In genomic region chr7:99151342-99151741, GRCm38 (mm10) we compare ENCODE assay signal across 7 mouse cellular contexts. TPM values are rescaled to one million over a fixed set of nuclear protein-coding genes. Genes with fewer than 3 reads are reported as not detected.
DNase-seq lines count a peak whose midpoint lies in the region; ATAC-seq lines count a peak whose summit lies in the region.

No protein-coding gene starts in this region.

- H3K4me1 ChIP-seq in midbrain, embryonic 14.5 days (ENCODE audit: control insufficient read depth, insufficient read depth, low read length) = peaks cover 6% of the 10 kb centered on the region; the same call in 1 of the 2 replicates

- peak; percentile 66 for ATAC-seq in midbrain, embryonic 14.5 days (ENCODE audit: low FRiP score, low TSS enrichment)

- H3K9me3 ChIP-seq in midbrain, embryonic 14.5 days (ENCODE audit: control insufficient read depth, low read length) = no peaks in the 10 kb centered on the region

- no peak overlapping the region for H3K9ac ChIP-seq in midbrain, embryonic 14.5 days (replicated peaks; ENCODE audit: low read length)

- 3% methylated on average over 7 of the region's 7 CpGs for WGBS in midbrain, embryonic 14.5 days

- H3K27ac ChIP-seq in midbrain, embryonic 14.5 days (replicated peaks; ENCODE audit: low read depth, low read length) = no peak overlapping the region

- H3K4me3 ChIP-seq in midbrain, embryonic 14.5 days (replicated peaks; ENCODE audit: low read depth, low read length) = no peak overlapping the region

- no peaks in the 10 kb centered on the region for H3K27me3 ChIP-seq in midbrain, embryonic 14.5 days (ENCODE audit: control insufficient read depth, insufficient read depth, low read length)

- no peaks in the 10 kb centered on the region for H3K36me3 ChIP-seq in midbrain, embryonic 14.5 days (ENCODE audit: control insufficient read depth, insufficient read depth, low read length)

- no peak overlapping the region for H3K4me2 ChIP-seq in midbrain, embryonic 14.5 days (ENCODE audit: low read length)

- DNase-seq in adrenal gland, adult 18-20 months (ENCODE audit: low spot score in 2 of 2) = peak; percentile 90 to 94
- peak; percentile 96 for DNase-seq in embryo, embryonic 10.5 days (ENCODE audit: low spot score)
- DNase-seq in gastrocnemius, postnatal 36 days = peak; percentile 90 to 95
- peak; percentile 95 for DNase-seq in kidney, adult 11 months
- peak; percentile 97 for DNase-seq in left cerebral cortex, postnatal 4 days
- DNase-seq in midbrain, embryonic 14.5 days = peak; percentile 95
- DNase-seq in spleen, adult 18-20 months = peak; percentile 91 to 96

- intact Hi-C loops in gastrocnemius, postnatal 36 days (cut with DNase I) = loop anchor here (2.0 kb wide), 1 partner anchor 43 kb away; no protein-coding TSS in a partner anchor
- intact Hi-C loops in left cerebral cortex, postnatal 4 days (cut with DNase I) = loop anchor here (5.0 kb wide), 1 partner anchor 86 kb away; the partner anchor contains the start of gene Mogat2

RNA-seq across cellular contexts. Expression of gene Uvrag, which starts 10.4 kb away (rescaled TPM):
- 10 to 100 TPM; 15.4 to 29.0 TPM for total RNA-seq in adrenal gland, adult 18-20 months (2021)
- 1 to 10 TPM; 8.6 to 9.7 TPM for total RNA-seq in gastrocnemius, postnatal 36 days (2021)
- 10 to 100 TPM; 36.3 to 37.4 TPM for total RNA-seq in left cerebral cortex, postnatal 4 days (2021)
- polyA plus RNA-seq in midbrain, embryonic 14.5 days (2014; fragmentation: Nextera tagmentation; extraction: Ambion mirVana) = 16.6 and 21.0 TPM in 2 replicates

RNA-seq across cellular contexts. Expression of gene Dgat2, which starts 31.2 kb away (rescaled TPM):
- total RNA-seq in adrenal gland, adult 18-20 months (2021) = 100 to 1,000 TPM; 284 to 447 TPM
- total RNA-seq in gastrocnemius, postnatal 36 days (2021) = 10 to 100 TPM; 44.6 to 70.1 TPM
- total RNA-seq in left cerebral cortex, postnatal 4 days (2021) = 10 to 100 TPM; 31.9 to 37.2 TPM
- polyA plus RNA-seq in midbrain, embryonic 14.5 days (2014; fragmentation: Nextera tagmentation; extraction: Ambion mirVana) = 15.1 and 16.6 TPM in 2 replicates

Comparison
In these comparisons a context has a peak if more than half of its experiments do, and no peak if none do; other contexts are left out.
1. RNA of gene Dgat2, which starts 31.2 kb away (total RNA-seq): 284 to 447 TPM in adrenal gland, adult 18-20 months; 44.6 to 70.1 TPM in gastrocnemius, postnatal 36 days and 31.9 to 37.2 TPM in left cerebral cortex, postnatal 4 days; every median in the first group is over 4 times any median in the second.
2. Peak in every context shown above with its lines, with median percentiles within 50 percentile points of each other: DNase-seq.